Mouse (Mus musculus): ENCODE data around the gene Rapgef3.

Rapgef3 gene

DNA sequence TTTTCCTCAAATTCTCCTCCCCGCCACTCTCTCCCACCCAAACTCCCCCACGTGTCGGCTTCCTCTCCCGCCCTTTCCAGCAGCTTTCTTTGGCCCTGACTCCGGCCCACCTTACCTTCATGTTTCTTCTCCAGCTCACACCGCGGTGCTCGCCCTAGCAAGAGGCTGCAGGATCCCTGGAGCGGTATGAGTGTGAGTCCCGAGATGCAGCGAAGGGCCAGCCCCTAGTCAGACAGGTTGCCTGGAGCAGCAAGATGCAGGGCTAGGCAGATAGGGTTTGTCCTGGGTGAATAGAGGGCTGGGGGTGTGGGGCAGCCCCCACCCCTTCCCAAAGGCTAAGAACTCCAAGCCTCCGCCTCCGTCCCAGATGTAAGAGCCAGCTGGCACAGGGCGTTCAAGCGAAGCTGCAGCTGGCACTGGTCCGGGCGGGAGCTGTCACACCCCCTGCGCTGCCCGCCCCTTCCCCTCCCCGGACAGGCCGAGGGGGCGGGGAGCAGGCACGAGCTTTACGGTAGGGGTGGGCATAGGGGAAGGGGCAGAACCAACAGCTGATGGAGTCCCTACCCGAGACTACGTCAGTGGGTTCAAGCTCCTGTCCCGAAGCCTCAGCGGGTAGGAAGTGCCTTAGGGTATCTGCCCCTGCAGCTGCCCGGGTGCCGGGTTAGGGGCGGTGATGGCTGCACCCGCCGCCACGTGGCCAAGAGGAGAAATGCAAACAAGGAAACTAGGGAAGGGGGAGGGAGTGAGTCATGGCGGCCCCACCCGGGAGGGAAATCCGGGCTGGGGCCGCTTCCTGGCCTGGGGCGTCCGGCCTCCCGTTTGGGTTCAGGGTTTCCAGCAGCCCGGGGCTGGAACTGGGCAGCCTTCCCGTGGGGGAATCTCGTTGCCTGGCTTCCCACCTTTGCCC lies at the start of gene Rapgef3:
TSS of gene Rapgef3 (minus strand) at position 693 of the 907 bp plus-strand sequence.
- DNase-seq (ENCODE audit: low read depth, low spot score) = no peak

GRCm38 (mm10) chr15:97816199-97816994 lies 48.6 kb upstream of the Rapgef3 start:
- DNase-seq (ENCODE audit: low read depth, low spot score) = no peak

GRCm38 (mm10) chr15:97815254-97815653 lies 47.5 kb upstream of the Rapgef3 start:
- no peak for DNase-seq (ENCODE audit: low read depth, low spot score)

DNA sequence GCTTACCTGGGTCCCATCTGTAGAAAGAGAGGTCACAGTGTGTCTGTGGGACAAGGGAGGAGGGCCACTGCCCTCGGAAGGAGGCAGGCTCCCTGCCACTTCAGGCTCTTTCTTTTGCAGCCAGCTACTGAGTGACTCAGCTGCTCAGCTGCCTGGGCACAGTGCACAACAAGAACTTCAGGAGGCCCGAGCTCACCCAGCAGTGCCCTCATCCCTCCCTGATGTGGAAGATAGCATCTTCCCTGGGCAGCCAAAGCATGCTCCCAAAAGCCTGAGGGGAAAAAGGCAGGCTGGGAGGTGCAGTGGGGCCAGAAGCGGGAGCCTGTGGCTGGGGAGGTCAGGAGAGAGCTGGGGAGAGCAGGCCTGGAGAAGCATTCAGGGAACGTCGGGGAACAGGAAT lies 46.9 kb upstream of the Rapgef3 start:
- DNase-seq (ENCODE audit: low read depth, low spot score) = no peak

- DNase-seq (ENCODE audit: low read depth, low spot score) = no peak
Measured at GRCm38 (mm10) chr15:97813452-97814204, 45.9 kb upstream of the Rapgef3 start.

DNA sequence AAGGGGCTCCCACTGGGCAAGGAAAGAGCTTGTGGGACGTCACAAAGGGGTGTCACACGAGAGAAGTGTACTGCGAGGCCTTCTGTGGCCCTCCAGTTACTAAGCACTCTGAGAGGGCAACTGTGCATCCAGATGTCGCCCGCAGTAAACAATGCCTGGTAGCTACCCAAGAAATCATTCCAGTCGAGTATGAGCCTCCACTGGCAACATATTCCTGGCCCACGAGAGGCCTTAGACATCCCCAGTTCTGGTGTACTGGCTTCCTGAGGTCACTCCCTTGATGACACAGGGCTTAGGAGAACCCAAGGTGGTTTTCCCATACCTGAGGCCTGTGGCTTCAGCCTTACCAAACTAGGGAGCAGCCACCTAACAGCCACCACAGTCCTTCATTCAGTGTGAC lies 45.1 kb upstream of the Rapgef3 start:
- DNase-seq (ENCODE audit: low read depth, low spot score) = no peak

- peak; percentile 90 for DNase-seq (ENCODE audit: low read depth, low spot score)
Measured at GRCm38 (mm10) chr15:97812126-97812525, 44.4 kb upstream of the Rapgef3 start.

DNA sequence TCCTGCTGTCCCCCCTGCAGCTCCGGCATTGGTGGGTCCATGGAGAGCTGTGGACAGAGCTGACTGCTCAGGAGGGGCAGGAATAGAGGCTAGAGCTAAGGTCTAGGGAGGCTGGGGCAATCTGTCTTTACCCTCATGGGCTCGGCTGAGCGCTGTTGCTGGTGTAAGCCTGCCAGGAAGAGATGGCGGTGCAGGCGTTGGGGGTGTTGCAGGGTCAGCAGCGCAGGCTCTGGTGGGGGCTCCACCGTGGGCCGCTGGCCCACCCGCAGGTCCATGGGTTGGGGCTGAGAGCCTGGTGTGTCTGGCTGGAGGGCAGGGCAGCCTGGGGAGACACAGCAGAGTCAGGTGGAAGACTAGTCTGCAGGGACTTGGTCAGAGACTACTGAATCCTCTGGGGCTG lies 43.5 kb upstream of the Rapgef3 start:
- DNase-seq (ENCODE audit: low read depth, low spot score) = no peak

DNA sequence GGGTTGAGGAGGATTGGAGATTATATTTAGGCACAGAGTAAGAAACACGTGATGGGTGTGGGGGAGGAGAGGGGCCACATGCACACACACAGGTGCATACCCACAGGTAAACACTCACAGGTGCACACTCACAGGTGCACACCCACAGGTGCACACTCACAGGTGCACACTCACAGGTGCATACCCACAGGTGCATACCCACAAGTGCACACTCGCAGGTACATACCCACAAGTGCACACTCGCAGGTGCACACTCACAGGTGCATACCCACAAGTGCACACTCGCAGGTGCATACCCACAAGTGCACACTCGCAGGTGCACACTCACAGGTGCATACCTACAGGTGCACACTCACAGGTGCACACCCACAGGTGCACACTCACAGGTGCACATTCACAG lies 42.6 kb upstream of the Rapgef3 start:
- no peak for DNase-seq (ENCODE audit: low read depth, low spot score)

DNA sequence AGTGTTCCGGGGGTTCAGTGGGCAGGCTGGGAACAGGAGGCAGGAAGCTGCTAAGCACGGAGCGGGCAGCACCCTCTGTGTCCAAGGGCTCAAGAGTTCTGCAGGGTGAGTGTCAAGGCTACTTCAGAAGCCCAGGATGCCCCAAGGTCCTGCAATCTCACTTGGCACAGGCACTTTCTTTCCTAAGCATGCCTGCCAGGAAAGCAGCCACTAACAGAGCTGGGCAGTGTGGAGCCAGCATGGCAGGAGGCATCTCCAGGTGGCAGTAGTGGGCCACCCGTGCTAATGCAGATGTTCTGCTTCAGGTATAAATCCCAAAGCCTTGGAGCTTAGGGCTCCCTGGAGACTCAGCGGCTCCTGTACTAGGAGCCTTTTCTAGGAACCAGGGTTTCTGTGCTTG lies 42.2 kb upstream of the Rapgef3 start:
- DNase-seq (ENCODE audit: low read depth, low spot score) = no peak

DNA sequence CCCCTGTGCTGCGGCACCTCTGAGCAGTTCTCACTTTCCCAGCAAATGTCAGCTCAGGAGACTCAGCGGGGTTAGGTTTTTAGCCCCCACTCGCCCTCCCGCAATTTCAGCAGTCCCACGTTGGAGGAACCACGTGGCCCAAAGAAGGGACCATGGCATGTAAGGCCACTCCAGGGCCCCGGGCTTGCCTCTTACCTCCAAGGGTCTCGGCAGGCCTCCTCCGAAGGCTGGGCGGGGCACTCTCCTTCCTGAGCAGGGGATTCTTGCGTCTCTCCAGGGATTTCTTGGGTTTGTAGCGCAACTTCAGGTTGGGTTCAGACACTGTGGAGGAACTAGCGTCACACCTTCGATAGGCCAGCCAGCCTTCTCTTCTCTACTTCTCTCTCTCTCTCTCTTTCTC lies 41.4 kb upstream of the Rapgef3 start:
- DNase-seq (ENCODE audit: low read depth, low spot score) = no peak

DNA sequence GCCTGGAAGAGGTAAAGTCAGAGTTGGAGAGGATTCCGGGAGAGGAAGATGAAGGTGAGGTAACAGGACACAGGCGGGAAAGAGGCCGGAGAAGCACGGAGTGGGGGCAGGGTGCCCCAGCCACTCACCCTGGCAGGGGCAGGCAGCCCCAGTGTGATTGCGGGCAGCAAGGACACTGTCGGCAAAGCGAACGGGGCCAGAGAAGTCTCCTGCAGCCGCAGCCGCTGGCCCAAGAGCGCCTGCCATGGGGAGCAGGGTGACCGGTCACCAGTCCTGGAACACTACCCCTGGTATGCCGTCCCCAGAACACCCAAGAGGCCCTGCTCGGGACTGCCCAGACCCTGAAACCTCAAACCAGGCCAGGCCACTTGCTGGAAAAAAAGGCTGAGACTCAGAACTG lies 40.8 kb upstream of the Rapgef3 start:
- no peak for DNase-seq (ENCODE audit: low read depth, low spot score)

GRCm38 (mm10) chr15:97807867-97808266 lies 40.1 kb upstream of the Rapgef3 start:
- DNase-seq (ENCODE audit: low read depth, low spot score) = no peak

DNA sequence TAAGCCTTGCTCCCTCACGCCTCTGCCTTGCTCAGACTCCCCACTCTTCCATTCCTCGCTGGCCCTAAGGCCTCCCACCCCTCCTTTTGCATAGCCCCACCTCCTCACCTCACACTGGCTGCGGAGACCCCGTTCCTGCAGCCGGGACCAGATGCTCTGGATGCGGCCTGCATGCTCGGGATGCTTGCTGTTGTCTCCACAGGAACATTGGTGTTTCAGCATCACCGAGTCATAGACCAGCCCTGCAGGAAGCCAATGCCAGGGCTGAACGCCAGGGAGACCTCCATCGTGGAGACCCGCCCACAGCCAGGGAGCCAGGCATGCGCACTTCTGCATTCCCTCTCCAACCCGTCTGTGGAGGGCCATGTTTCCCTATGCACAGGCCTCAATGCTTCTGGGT lies 34.8 kb upstream of the Rapgef3 start:
- DNase-seq (ENCODE audit: low read depth, low spot score) = no peak

GRCm38 (mm10) chr15:97801811-97802210 lies 34.0 kb upstream of the Rapgef3 start:
- no peak for DNase-seq (ENCODE audit: low read depth, low spot score)

DNA sequence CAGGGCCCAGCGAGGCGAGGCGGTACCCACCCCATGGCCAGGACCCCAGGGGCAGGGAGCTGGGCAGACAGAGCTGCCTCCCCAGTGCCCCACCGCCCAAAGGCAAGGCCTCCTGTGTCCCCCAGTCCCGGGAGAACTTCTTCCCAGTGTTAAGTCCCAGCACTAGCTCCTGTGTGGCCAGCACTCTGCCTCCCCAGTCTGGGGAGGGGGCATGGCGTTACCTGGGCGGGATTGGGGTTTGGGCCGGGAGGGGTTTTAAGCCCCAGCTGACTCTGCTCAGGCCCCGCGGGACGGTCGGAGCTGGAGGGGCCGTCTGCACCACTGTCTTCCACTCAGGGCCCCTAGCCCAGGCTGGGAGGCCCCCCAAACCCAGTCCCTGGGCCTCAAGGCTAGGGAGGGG lies 33.1 kb upstream of the Rapgef3 start:
- no peak for DNase-seq (ENCODE audit: low read depth, low spot score)

DNA sequence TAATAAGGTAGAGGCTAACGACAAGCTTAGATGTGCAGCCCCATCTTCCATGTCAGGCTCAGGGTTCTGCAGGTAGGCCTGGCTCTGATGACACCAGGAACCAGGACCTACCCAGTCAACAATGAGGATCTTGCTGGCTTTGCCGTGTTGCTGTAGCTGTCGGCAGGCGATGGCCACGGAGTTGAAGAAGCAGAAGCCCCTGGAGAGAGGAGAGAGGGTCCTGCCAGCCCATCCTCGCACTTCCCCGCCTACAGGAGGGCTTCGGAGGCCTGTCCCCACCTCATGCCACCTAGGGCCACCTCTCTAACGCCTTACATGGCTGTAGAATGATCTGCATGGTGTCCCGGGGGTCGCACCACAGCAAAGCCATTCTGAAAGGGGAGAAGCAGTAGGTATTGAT lies 31.7 kb upstream of the Rapgef3 start:
- DNase-seq (ENCODE audit: low read depth, low spot score) = no peak

GRCm38 (mm10) chr15:97798134-97798533 lies 30.4 kb upstream of the Rapgef3 start:
- no peak for DNase-seq (ENCODE audit: low read depth, low spot score)

GRCm38 (mm10) chr15:97796674-97797310 lies 29.0 kb upstream of the Rapgef3 start:
- DNase-seq (ENCODE audit: low read depth, low spot score) = no peak

GRCm38 (mm10) chr15:97795559-97796235 lies 27.9 kb upstream of the Rapgef3 start:
- no peak for DNase-seq (ENCODE audit: low read depth, low spot score)

DNA sequence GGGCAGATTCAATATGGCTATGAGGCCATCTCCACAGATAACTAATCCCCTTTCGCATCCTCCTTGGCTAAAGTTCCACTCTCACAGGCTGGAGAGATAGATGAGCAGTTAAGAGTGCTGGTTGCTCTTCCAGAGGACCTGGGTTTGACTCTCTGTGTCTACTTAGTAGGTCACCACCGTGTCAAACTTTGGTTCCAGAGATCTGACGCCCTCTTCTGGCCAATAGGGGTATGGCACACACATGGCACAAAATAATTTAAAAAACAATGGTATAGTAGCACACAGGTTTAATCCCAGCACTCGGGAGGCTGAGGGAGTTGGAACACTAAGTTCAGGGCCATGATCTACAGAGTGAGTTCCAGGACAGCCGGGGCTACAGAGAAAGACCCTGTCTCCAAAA lies 26.5 kb upstream of the Rapgef3 start:
- no peak for DNase-seq (ENCODE audit: low read depth, low spot score)
